Mouse (Mus musculus): Measurements from ENCODE around the gene Sertad4.

Sertad4 gene

DNA sequence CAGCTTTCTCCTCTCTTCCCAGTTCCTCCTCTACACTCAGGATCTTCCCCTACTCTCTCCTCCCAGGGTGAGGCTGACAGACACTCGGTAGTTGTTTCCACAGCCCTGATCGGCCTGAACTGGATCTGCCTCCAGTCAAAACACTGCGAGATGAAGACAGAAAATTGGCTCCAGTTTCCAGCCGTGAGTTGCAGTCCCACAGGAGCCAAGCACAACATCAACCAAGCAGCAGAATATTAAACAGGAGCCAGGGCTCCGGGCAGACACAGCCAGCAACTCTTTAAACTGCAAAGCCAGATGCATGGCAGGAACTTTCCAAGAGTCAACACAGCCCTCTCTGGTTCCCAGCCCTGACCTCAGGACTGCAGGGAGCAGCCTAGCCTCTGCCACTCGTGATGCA is 3.9 kb downstream of the Sertad4 start:
- no peak for DNase-seq (ENCODE audit: low spot score in 2 of 2)

DNA sequence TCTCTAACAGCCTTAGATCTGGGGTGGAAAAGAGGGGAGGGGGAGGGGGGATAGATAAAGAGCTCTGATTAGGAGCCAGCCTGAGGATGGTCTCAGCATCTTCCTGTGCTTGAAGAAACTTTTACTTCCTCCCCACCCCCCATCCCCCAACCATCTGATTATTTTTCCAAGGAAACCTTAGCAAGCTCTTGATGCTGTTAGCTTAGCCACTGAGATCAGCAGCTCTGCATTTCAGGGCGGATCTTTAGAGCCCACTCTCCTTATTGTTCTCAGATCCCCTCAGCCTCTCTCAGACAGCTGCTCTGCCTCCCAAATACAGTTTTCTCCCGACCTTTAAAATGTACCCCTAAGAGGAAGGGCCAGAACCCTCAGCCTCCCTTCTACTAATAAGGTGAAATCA is 4.4 kb downstream of the Sertad4 start:
- no peak for DNase-seq (ENCODE audit: low spot score in 2 of 2)

DNA sequence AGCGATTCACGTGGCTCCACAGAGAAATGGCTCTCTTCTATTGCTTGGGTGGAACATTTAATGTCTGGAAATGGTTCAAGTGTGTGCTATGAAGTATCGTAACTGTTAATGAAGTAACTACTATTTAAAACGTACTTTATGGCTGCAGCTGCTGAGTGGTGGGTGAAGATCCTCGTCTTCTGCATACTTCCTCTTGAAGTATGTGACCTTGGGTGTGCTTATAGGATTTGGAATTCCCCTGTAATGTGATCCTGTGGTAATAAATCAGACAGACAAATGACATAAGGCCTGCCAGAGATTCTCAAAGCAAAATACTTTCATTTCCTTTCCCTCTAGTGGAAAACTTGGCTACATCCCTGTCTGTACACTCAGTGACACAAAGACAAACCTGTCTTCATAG is 5.9 kb downstream of the Sertad4 start:
- DNase-seq (ENCODE audit: low spot score in 2 of 2), result no peak

- DNase-seq (ENCODE audit: low spot score in 2 of 2), result no peak
Measured at GRCm38 (mm10) chr1:192847254-192847653, 8.3 kb downstream of the Sertad4 start.

- no peak for DNase-seq (ENCODE audit: low spot score in 2 of 2)
Measured at GRCm38 (mm10) chr1:192841094-192841813, 14.3 kb downstream of the Sertad4 start.

- DNase-seq (ENCODE audit: low spot score in 2 of 2), result no peak
Measured at GRCm38 (mm10) chr1:192840655-192841054, 14.9 kb downstream of the Sertad4 start.

- DNase-seq (ENCODE audit: low spot score in 2 of 2), result no peak
Measured at GRCm38 (mm10) chr1:192835211-192835681, 20.3 kb downstream of the Sertad4 start.

- peak; percentile 47 to 59 for DNase-seq (ENCODE audit: low spot score in 2 of 2)
Measured at GRCm38 (mm10) chr1:192834361-192835210, 21.0 kb downstream of the Sertad4 start.

- DNase-seq (ENCODE audit: low spot score in 2 of 2), result no peak
Measured at GRCm38 (mm10) chr1:192833586-192833985, 22.0 kb downstream of the Sertad4 start.

DNA sequence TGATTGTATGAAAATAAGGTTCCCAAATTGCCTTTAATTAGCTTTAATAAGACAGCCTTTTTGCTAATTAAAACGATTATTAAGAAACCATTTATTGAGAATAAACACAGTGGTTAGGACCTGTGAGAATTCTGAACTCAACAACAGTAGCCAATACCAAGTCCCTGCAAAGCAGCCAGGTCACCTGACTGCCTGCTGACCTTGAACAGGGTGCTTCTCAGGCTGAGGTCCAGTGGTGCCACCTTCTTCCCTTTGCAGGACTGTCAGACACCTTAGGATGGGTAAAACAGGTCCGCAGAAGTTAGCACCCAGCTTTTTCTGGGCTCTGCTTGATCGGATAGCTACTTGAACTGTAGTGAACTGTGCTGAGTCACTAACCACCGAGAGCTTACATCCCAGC is 22.5 kb downstream of the Sertad4 start:
- no peak for DNase-seq (ENCODE audit: low spot score in 2 of 2)

GRCm38 (mm10) chr1:192832338-192832737 is 23.2 kb downstream of the Sertad4 start:
- no peak for DNase-seq (ENCODE audit: low spot score in 2 of 2)

- DNase-seq (ENCODE audit: low spot score in 2 of 2), result no peak
Measured at GRCm38 (mm10) chr1:192830444-192830843, 25.1 kb downstream of the Sertad4 start.

DNA sequence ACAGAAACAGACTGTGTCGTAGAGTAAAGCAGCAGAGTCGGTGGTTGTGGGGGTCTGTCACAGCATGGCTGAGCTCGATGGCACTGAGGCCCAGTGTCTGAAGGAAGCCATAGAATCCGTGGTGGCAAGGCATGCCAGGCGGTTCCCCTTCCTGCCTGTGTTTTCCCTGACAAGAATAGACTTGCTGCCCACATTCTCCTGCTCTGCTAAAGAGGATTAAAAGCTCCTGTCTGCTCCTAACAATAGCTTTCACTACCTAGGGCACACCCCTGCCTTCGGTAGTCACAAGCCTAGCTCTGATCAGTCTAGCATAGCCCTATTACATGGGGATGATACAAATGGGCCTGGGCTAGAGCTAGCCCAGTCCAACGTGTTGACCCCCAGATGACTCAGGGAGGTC is 26.6 kb downstream of the Sertad4 start:
- no peak for DNase-seq (ENCODE audit: low spot score in 2 of 2)

DNA sequence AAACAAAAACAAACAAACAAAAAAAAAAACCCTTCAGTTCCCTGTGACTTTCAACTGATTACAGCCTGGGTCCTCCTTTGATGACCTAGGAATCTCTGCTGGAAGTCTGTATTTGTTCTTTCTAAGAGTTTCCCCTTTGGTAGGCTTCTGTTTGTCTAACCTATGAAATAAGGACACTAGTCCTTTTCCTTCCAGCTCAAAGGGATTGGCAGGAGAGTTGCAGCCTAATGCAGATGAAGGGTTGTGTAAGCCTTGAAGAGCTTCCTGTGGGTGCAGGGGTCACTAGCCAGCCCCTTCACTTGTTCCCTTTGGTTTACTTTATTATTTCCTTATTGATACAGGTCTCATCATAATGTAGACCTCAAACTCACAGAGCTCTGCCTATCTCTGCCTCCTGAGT is 27.6 kb downstream of the Sertad4 start:
- DNase-seq (ENCODE audit: low spot score in 2 of 2), result no peak

DNA sequence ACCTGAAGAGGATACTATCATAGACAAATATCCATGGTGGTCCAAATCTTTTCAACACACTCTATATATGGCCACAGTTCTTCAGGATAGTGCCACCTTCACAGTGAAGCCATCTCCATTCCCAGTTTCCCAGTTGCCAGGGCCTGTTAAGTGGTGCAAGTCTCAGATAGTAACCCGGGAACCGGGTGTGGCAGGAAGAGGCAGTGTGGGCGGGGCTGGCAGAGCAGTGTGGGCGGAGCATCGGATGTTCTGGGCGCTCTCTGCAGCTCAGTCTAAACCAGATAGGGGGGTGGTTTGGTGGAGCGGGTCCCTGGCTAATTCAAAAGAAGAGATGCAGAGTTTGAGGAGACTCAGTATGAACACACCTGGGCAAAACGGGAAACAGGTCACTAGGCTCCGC is 29.8 kb downstream of the Sertad4 start:
- no peak for DNase-seq (ENCODE audit: low spot score in 2 of 2)

DNA sequence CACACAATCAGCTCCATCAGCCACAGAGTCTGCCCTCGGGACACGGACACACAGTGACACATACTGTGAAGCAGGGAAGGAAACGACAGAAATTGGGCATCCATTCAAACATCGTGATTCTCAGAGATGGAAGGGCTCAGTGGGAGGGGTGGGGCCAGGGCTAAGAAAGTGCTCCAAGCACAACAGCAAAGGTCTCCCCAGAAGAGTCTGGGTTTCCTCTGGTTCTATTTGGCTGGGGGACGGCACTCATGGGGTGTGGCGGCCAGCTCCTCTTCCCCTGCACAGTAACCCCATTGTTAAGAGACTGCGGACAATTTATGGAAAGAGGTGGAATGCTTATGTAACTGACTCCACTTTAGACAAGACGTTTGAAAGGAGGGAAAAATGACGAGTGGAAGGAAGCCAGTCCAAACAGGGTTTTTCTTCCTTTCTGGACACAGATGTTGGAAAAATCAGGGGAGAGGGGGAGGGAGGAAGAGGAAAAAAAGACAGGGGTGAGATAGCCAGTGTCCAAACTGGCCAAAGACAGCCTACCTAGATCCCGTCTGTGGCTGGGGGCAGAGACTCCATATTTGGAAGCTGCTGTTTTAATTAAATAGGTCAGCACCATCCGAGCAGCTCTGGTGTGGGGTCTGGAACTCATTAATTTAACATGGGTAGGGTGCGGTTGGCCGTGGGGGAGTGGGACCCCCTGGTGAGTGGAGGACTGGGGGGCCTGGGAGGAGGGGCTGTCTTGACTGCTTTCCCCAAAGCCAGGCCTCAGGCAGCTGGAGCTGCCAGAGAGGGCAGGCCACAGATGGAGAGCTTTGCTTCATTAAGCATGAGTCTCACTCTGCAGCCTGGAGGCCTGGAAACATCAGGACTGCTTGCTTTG is 32.7 kb downstream of the Sertad4 start:
- no peak for DNase-seq (ENCODE audit: low spot score in 2 of 2)

DNA sequence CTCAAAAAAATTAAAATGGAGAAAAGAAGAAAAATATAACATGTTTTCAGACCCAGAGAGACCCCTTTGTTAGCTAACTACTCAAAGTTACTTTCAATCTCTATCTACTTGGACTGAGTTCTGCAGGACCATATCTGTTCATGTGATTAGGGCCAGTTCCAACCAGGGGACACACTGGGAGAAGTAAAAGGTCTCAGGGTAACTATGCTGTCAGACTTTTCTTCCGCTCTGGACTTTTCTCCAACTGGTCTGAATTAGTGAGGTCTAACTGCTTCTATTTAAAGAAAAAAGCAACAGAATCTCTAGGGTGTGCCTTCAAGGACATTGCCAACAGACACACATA is 33.3 kb downstream of the Sertad4 start:
- no peak for DNase-seq (ENCODE audit: low spot score in 2 of 2)

DNA sequence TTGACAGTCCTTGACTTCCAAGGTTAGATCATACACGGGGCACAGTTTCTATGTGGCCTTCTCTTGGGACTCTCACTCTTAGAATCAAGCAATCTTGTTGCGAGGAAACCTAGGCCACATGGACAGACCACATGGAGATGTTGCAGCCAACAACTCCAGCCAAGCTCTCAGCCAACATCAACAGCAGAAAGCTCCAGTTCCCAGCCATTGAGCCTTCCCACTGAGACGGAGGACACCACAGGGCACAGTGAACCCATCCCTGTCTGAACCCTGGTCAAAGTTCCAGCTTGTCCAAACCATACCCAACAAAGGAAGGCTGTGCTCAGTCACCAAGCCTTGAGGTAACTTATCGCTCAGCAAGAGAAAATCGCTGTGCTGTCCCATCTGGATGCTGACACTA is 37.2 kb downstream of the Sertad4 start:
- DNase-seq (ENCODE audit: low spot score in 2 of 2), result no peak

- no peak for DNase-seq (ENCODE audit: low spot score in 2 of 2)
Measured at GRCm38 (mm10) chr1:192815789-192816188, 39.8 kb downstream of the Sertad4 start.

GRCm38 (mm10) chr1:192814700-192815099 is 40.9 kb downstream of the Sertad4 start:
- DNase-seq (ENCODE audit: low spot score in 2 of 2), result no peak

DNA sequence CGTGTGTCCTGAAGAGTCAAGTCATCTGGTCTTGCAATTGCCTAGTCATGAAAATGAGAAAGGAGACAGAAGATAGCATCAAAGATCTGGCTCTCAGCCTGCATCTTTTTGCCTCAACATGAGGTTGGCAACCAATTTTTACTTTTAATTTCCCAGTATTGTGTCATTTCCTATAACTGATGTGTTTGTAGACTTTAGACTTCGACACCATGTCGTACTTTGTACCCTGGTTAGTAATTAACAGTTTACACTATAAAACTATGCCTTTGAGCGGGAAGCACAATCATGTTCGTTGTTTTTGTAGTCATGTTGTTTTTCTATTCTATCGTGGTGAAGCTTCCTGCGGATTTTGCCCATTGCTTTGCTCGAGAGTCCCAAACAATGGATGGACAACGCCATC is 42.8 kb downstream of the Sertad4 start:
- DNase-seq (ENCODE audit: low spot score in 2 of 2), result no peak

DNA sequence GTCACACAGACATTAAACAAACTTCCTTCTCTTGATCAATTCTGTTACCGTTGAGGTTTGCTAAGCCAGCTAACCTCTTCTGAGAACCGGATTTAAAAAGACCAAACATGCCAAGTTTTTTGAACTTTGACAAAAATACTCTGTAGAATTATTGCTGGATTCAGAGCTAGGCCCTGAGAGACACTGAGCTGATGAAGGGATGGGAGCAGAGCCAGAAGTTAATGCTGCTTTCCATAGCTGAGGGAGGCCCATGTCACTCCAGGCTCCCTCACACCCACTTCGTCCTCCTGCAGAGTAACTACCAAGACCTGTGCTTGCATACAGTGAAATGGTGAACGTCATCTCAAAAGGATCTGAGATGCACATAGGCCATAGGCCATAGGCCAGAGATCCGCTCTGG is 43.3 kb downstream of the Sertad4 start:
- no peak for DNase-seq (ENCODE audit: low spot score in 2 of 2)
